Mouse (Mus musculus) heart, embryonic 11.5 days (tissue): Measurements from ENCODE around the gene Sec31b. TPM values are rescaled to one million over a fixed set of nuclear protein-coding genes. Genes with fewer than 3 reads are reported as not detected.

Experiments used
- ATAC-seq: fragments of 200-750 bp; cut with Nextera tagmentation; replicated peaks from 2 replicates; pipeline ENCODE4 v1.8.0; 2017; ENCODE audit warnings: moderate library complexity; ENCODE audit not compliant: insufficient number of reproducible peaks, low FRiP score, low TSS enrichment
- H3K27ac ChIP-seq: fragments of 300-500 bp; sonication (generic); 2 replicates; pipeline ENCODE4 v1.5.1; 2014; ENCODE audit warnings: mild to moderate bottlenecking, low read depth, low read length
- H3K27me3 ChIP-seq: fragments of 300-500 bp; sonication (generic); 2 replicates; pipeline ENCODE4 v1.6.1; 2014; ENCODE audit warnings: mild to moderate bottlenecking, low read length, mixed read lengths; ENCODE audit not compliant: control insufficient read depth, insufficient read depth
- H3K36me3 ChIP-seq: fragments of 300-500 bp; sonication (generic); 2 replicates; pipeline ENCODE4 v1.6.1; 2014; ENCODE audit warnings: mild to moderate bottlenecking, low read length, moderate library complexity, mixed read lengths; ENCODE audit not compliant: control insufficient read depth, insufficient read depth
- H3K4me1 ChIP-seq: fragments of 300-500 bp; sonication (generic); 2 replicates; pipeline ENCODE4 v1.6.1; 2014; ENCODE audit warnings: low read length; ENCODE audit not compliant: control insufficient read depth, insufficient read depth
- H3K4me2 ChIP-seq: fragments of 300-500 bp; sonication (generic); 2 replicates; pipeline ENCODE4 v1.6.1; 2014; ENCODE audit warnings: mild to moderate bottlenecking, moderate library complexity
- H3K4me3 ChIP-seq: fragments of 300-500 bp; sonication (generic); 2 replicates; pipeline ENCODE4 v1.5.1; 2014; ENCODE audit warnings: low read depth, low read length
- H3K9ac ChIP-seq: fragments of 300-500 bp; sonication (generic); 2 replicates; pipeline ENCODE4 v1.6.1; 2014; ENCODE audit warnings: mild to moderate bottlenecking, low read depth, low read length, moderate library complexity
- H3K9me3 ChIP-seq: fragments of 300-500 bp; sonication (generic); replicated peaks from 2 replicates; pipeline ENCODE4 v1.6.1; 2016; ENCODE audit warnings: low read length; ENCODE audit not compliant: control insufficient read depth
- WGBS: fragments of 180-500 bp; shearing (Covaris S2); extraction: QIAGEN DNeasy Blood & Tissue Kit; methylation state at CpG from one replicate; pipeline ENCODE4 v1.1.7; 2014; ENCODE audit not compliant: insufficient replicate concordance; 5-methylcytosine and 5-hydroxymethylcytosine counted together
- polyA plus RNA-seq: library from polyadenylated mRNA; unstranded; fragments of >200 nt; fragmentation: Nextera tagmentation; extraction: Ambion mirVana; gene quantifications from 2 replicates; pipeline ENCODE4 v1.2.1, GENCODE M21; 2014

The Sec31b gene
- polyA plus RNA-seq, 1 experiment from 2014 or later: 1.2 TPM

GRCm38 (mm10) chr19:44493128-44493527 lies 52.5 kb downstream of the Sec31b start, which contains the start of gene Wnt8b:
Gene Wnt8b, plus strand, starts transcription at chr19:44493472.
- no peak for ATAC-seq
- 45% methylated on average over 8 of the region's 8 CpGs for WGBS
- H3K9me3 ChIP-seq: no peaks in the 10 kb centered on the region
- H3K4me3 ChIP-seq: no peak within 1 kb of the TSS
- H3K36me3 ChIP-seq: no peaks in the 10 kb centered on the region
- no peaks in the 10 kb centered on the region for H3K4me1 ChIP-seq
- no peak within 1 kb of the TSS for H3K27ac ChIP-seq
- no peak within 1 kb of the TSS for H3K9ac ChIP-seq
- peaks cover 7% of the 10 kb centered on the region; the same call in 1 of the 2 replicates for H3K27me3 ChIP-seq
- H3K4me2 ChIP-seq: no peak within 1 kb of the TSS

DNA sequence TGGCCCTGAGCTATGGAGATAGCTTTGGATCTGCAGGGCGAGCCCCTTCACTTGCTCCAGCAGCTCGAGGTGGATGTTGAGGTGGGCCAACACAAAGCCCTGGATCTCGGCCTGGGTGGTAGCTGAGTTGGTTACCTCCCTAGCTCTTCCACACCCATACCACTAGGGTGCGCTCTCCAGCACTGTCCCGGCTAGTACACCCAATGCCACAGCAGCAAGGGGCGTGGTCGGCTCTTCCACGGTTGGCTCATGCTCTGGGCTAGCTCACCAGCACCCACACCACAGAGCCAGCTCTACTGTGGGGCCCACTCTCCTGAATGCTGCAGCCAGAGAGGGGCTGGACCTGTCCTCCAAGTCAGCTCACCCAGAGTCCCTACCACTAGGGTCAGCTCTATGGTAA lies 58.4 kb downstream of the Sec31b start:
- H3K27ac ChIP-seq: no peak overlapping the region
- peaks cover 4% of the 10 kb centered on the region; the same call in 1 of the 2 replicates for H3K27me3 ChIP-seq
- no peaks in the 10 kb centered on the region for H3K36me3 ChIP-seq
- no peak overlapping the region for H3K4me2 ChIP-seq
- no peaks in the 10 kb centered on the region for H3K9me3 ChIP-seq
- no peak overlapping the region for H3K4me3 ChIP-seq
- H3K9ac ChIP-seq: no peak overlapping the region
- ATAC-seq: no peak
- H3K4me1 ChIP-seq: no peaks in the 10 kb centered on the region
- WGBS: 12% methylated on average over 8 of the region's 8 CpGs

GRCm38 (mm10) chr19:44476541-44476940 lies 69.1 kb downstream of the Sec31b start:
- H3K9ac ChIP-seq: no peak overlapping the region
- no peaks in the 10 kb centered on the region for H3K36me3 ChIP-seq
- no peak overlapping the region for H3K27ac ChIP-seq
- no peak for ATAC-seq
- no peak overlapping the region for H3K4me2 ChIP-seq
- 41% methylated on average over 3 of the region's 3 CpGs for WGBS
- no peaks in the 10 kb centered on the region for H3K27me3 ChIP-seq
- H3K4me1 ChIP-seq: no peaks in the 10 kb centered on the region
- no peaks in the 10 kb centered on the region for H3K9me3 ChIP-seq
- H3K4me3 ChIP-seq: no peak overlapping the region

DNA sequence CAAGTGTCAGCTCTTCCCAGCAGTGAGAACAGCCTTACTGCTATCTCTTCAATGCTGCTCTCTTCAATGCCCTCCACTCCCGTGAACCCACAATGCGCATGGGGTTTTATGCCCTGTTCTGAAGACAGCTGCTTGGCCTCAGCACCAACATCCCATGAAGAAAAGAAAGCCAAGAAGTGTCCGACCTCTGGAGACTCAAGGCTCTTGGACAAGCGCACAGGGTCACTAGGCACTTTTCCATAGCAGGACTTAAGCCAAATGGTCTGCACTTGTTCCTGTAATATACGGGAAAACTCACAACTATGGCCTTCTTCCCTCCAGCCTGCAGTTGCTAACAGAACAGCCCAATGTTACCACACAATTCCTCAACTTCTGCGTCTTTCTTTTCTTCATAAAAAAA lies 70.4 kb downstream of the Sec31b start:
- Histone ChIP-seq H3K9me3 (no peaks in the 10 kb centered on the region), H3K4me2 (no peak overlapping the region), H3K9ac (no peak overlapping the region), H3K27ac (no peak overlapping the region), H3K4me3 (no peak overlapping the region), H3K27me3 (no peaks in the 10 kb centered on the region), H3K4me1 (no peaks in the 10 kb centered on the region), H3K36me3 (no peaks in the 10 kb centered on the region)
- ATAC-seq: no peak
- 74% methylated on average over 6 of the region's 6 CpGs for WGBS

- Histone ChIP-seq H3K27ac (no peak overlapping the region), H3K9ac (no peak overlapping the region), H3K4me3 (no peak overlapping the region), H3K27me3 (no peaks in the 10 kb centered on the region), H3K9me3 (no peaks in the 10 kb centered on the region), H3K4me2 (no peak overlapping the region), H3K4me1 (no peaks in the 10 kb centered on the region), H3K36me3 (no peaks in the 10 kb centered on the region)
- 3% methylated on average over 10 of the region's 10 CpGs for WGBS
- ATAC-seq: no peak
Measured at GRCm38 (mm10) chr19:44474158-44474557, 71.5 kb downstream of the Sec31b start.

Other genes starting within 250 kb of the Sec31b start
- gene Scd4, start 212.8 kb downstream of the Sec31b start, polyA plus RNA-seq: 0.11 and 0.18 TPM in 2 replicates
- gene Scd1, start 138.0 kb downstream of the Sec31b start, polyA plus RNA-seq: 2.1 and 2.2 TPM in 2 replicates
- not detected in 2 replicates for gene Wnt8b, start 52.4 kb downstream of the Sec31b start, polyA plus RNA-seq
- gene Gm20538, start 7.0 kb upstream of the Sec31b start, polyA plus RNA-seq: not detected in 2 replicates
- 826 and 917 TPM in 2 replicates for gene Ndufb8, start 9.6 kb upstream of the Sec31b start, polyA plus RNA-seq
- gene Hif1an, start 17.0 kb upstream of the Sec31b start, polyA plus RNA-seq: 24.6 and 25.5 TPM in 2 replicates
- not detected in 2 replicates for gene Pax2, start 210.2 kb upstream of the Sec31b start, polyA plus RNA-seq